Mouse (Mus musculus) liver, embryonic 14.5 days (tissue): ENCODE data around the gene Bmp5. TPM values are rescaled to one million over a fixed set of nuclear protein-coding genes. Genes with fewer than 3 reads are reported as not detected.
A peak's percentile ranks its signal among the peaks of the same experiment; 100 is the strongest.

ENCODE experiments used
- ATAC-seq: fragments of 200-750 bp; cut with Nextera tagmentation; 2 replicates; pipeline ENCODE4 v1.8.0; 2017; ENCODE audit warnings: moderate number of reproducible peaks, mild to moderate bottlenecking, moderate library complexity; ENCODE audit not compliant: insufficient read depth
- DNase-seq, 3 experiments: peaks; one replicate each; pipeline ENCODE4 v3.0.0-alpha.2; 2012 to 2013; ENCODE audit warnings: low read depth in 3 of 3, low spot score in 3 of 3
- H3K27ac ChIP-seq: fragments of 300-500 bp; sonication (generic); 2 replicates; pipeline ENCODE4 v1.5.1; 2014; ENCODE audit warnings: moderate library complexity, mild to moderate bottlenecking, control low read depth, inconsistent platforms
- H3K27me3 ChIP-seq: fragments of 300-500 bp; sonication (generic); 2 replicates; pipeline ENCODE4 v1.6.1; 2014; ENCODE audit warnings: mild to moderate bottlenecking, low read length, moderate library complexity; ENCODE audit not compliant: control insufficient read depth, insufficient read depth
- H3K36me3 ChIP-seq: fragments of 300-500 bp; sonication (generic); replicated peaks from 2 replicates; pipeline ENCODE4 v1.6.1; 2014; ENCODE audit warnings: low read depth; ENCODE audit not compliant: control insufficient read depth, insufficient read depth
- H3K4me1 ChIP-seq, 2 experiments: fragments of 200-500 bp in 1 of 2; fragments of 300-500 bp in 1 of 2; sonication (generic) in 1 of 2; replicated peaks; 2 replicates each; pipeline ENCODE4 v1.6.1; 2012 to 2014; ENCODE audit warnings: antibody characterized with exemption in 1 of 2, inconsistent platforms in 1 of 2, low read length in 1 of 2; ENCODE audit not compliant: control insufficient read depth in 2 of 2, insufficient read depth in 2 of 2
- H3K4me2 ChIP-seq: fragments of 300-500 bp; sonication (generic); 2 replicates; pipeline ENCODE4 v1.6.1; 2014; ENCODE audit warnings: low read depth, mild to moderate bottlenecking, control low read depth, moderate library complexity
- H3K4me3 ChIP-seq, 2 experiments: fragments of 200-500 bp in 1 of 2; fragments of 300-500 bp in 1 of 2; sonication (generic) in 1 of 2; 2 replicates each; pipeline ENCODE4 v1.5.1; 2012 to 2014; ENCODE audit warnings: low read depth in 2 of 2, low read length in 2 of 2, mild to moderate bottlenecking in 2 of 2, control low read depth in 1 of 2, inconsistent platforms in 1 of 2, moderate library complexity in 1 of 2; ENCODE audit not compliant: insufficient read depth in 1 of 2
- H3K9ac ChIP-seq: fragments of 300-500 bp; sonication (generic); replicated peaks from 2 replicates; pipeline ENCODE4 v1.6.1; 2014; ENCODE audit warnings: mild to moderate bottlenecking, control low read depth, moderate library complexity
- H3K9me3 ChIP-seq: fragments of 300-500 bp; sonication (generic); 2 replicates; pipeline ENCODE4 v1.6.1; 2016; ENCODE audit warnings: low read length, mixed read lengths; ENCODE audit not compliant: control insufficient read depth
- CTCF ChIP-seq: IDR thresholded peaks from 2 replicates; pipeline ENCODE4 v1.5.1; 2016; ENCODE audit warnings: antibody characterized with exemption, low read depth, control low read depth
- EP300 ChIP-seq: IDR thresholded peaks from 2 replicates; pipeline ENCODE4 v1.6.1; 2016; ENCODE audit warnings: antibody characterized with exemption, low read depth
- WGBS: fragments of 180-500 bp; shearing (Covaris S2); extraction: QIAGEN DNeasy Blood & Tissue Kit; methylation state at CpG from one replicate; pipeline ENCODE4 v1.1.7; 2014; ENCODE audit not compliant: insufficient replicate concordance; 5-methylcytosine and 5-hydroxymethylcytosine counted together
- polyA plus RNA-seq, 2 experiments: library from polyadenylated mRNA; depleted of rRNA in 1 of 2; stranded (reverse) in 1 of 2; unstranded in 1 of 2; fragments of >200 nt; fragmentation: Nextera tagmentation in 1 of 2; extraction: Ambion mirVana in 1 of 2; gene quantifications; 2 replicates each; pipeline versions ENCODE4 v1.2.1 to v1.2.3; 2012 to 2014

Gene Bmp5
- polyA plus RNA-seq, 2 experiments: 1.2 to 1.7 TPM

- ATAC-seq: no peak
- no peak overlapping the region for H3K27ac ChIP-seq
Measured at GRCm38 (mm10) chr9:75910112-75910799, 135.1 kb downstream of the Bmp5 start.

GRCm38 (mm10) chr9:75911542-75911941 lies 136.4 kb downstream of the Bmp5 start:
- Histone ChIP-seq H3K4me2 (no peak overlapping the region), H3K9me3 (no peaks in the 10 kb centered on the region), H3K4me3 (no peak overlapping the region), H3K9ac (no peak overlapping the region), H3K27ac (no peak overlapping the region), H3K27me3 (no peaks in the 10 kb centered on the region), H3K36me3 (no peaks in the 10 kb centered on the region), H3K4me1 (no peaks in the 10 kb centered on the region)
- DNase-seq (no peak), ATAC-seq (no peak)
- TF ChIP-seq EP300: no peak
- TF ChIP-seq CTCF: no peak
- WGBS: 65% methylated on average over 7 of the region's 7 CpGs

More at GRCm38 (mm10) chr9:75910112-75910799, 135.1 kb downstream of the Bmp5 start:
- Histone ChIP-seq H3K4me2 (no peak overlapping the region), H3K36me3 (no peaks in the 10 kb centered on the region), H3K4me1 (no peaks in the 10 kb centered on the region), H3K9me3 (no peaks in the 10 kb centered on the region), H3K4me3 (no peak overlapping the region), H3K27me3 (no peaks in the 10 kb centered on the region), H3K9ac (no peak overlapping the region)
- TF ChIP-seq EP300 (no peak), CTCF (no peak)
- no peak for DNase-seq
- WGBS: 42% methylated on average over 7 of the region's 7 CpGs

GRCm38 (mm10) chr9:75916027-75916426 lies 140.9 kb downstream of the Bmp5 start:
- Histone ChIP-seq H3K4me1 (no peaks in the 10 kb centered on the region), H3K27ac (no peak overlapping the region), H3K9me3 (no peaks in the 10 kb centered on the region), H3K9ac (no peak overlapping the region), H3K36me3 (no peaks in the 10 kb centered on the region), H3K4me3 (no peak overlapping the region), H3K27me3 (no peaks in the 10 kb centered on the region), H3K4me2 (no peak overlapping the region)
- DNase-seq (no peak), ATAC-seq (no peak)
- TF ChIP-seq CTCF (no peak), EP300 (no peak)
- WGBS: 45% methylated on average over 2 of the region's 2 CpGs

DNA sequence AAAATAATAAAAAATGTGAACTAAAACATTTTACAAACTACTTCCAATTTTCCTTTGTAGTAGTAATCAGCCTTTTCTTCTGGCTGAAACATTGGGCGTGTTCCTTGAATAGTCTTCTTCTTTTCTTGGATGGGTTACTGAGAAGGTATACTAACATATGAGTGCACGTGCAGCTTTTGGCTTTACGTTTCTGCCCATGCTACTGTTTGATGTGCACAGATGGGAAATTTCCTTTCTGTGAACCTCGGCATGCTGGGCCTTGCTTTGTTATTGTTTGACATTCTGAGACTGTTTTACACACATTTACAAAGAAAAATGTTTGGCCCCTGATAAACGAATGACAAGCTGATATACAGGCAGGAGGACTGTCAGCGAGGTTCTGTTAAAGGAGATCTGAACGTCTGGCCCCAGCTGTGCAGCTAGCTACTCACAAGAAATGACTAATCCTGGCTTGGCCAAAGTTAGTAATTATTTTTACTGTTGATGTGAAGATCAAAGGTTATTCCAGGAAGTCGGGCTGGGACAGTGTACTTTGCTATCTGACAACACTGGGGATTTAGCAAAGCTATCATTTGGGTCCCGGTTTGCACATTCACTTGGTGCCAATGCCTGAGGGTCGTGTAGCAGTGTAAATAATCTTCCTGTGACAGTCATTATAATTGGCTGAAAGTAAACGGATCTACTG lies 152.2 kb downstream of the Bmp5 start:
- Histone ChIP-seq H3K4me2 (0 out of 2 replicates have a peak overlapping the region, but pooled peaks have one; percentile 6), H3K36me3 (no peaks in the 10 kb centered on the region), H3K4me1 (peaks cover 0 to 9% of the 10 kb centered on the region in 2 experiments; a peak in 1 of 4 replicates), H3K9me3 (no peaks in the 10 kb centered on the region), H3K27me3 (no peaks in the 10 kb centered on the region), H3K27ac (no peak overlapping the region), H3K9ac (no peak overlapping the region), H3K4me3 (no peak overlapping the region)
- TF ChIP-seq CTCF (no peak), EP300 (no peak)
- 35% methylated on average over 11 of the region's 11 CpGs for WGBS
- peak; percentile 47; the same call in 1 of the 2 replicates for ATAC-seq
- DNase-seq: peak in 1 of 3 experiments; percentile 11

DNA sequence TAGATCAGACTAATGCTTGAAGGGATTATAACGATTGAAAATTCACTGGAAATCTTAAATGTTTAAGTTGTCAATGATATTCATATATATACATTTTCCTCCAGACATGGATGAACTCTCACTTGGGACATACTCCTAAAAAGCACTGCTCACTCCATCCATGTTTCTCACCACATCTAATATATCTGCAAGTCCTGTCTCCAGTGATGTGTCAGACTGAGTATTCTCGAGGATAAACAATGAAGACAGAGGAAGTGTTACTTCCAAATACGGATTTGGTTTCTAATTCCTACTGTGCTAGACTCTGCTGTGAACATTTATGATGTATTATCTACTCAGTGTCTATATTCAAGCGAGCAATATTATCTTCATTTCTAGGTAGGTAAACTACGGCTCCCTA lies 152.9 kb downstream of the Bmp5 start:
- Histone ChIP-seq H3K4me1 (peaks cover 0 to 9% of the 10 kb centered on the region in 2 experiments; a peak in 1 of 4 replicates), H3K4me2 (no peak overlapping the region), H3K27me3 (no peaks in the 10 kb centered on the region), H3K9ac (no peak overlapping the region), H3K27ac (no peak overlapping the region), H3K4me3 (no peak overlapping the region), H3K36me3 (no peaks in the 10 kb centered on the region), H3K9me3 (no peaks in the 10 kb centered on the region)
- no peak for DNase-seq
- WGBS: 55% methylated on average over 5 of the region's 5 CpGs
- TF ChIP-seq EP300: no peak
- TF ChIP-seq CTCF: no peak
- no peak for ATAC-seq
